Mouse (Mus musculus) limb, embryonic 11.5 days (tissue): Measurements from ENCODE around the gene Napb. TPM values are rescaled to one million over a fixed set of nuclear protein-coding genes. Genes with fewer than 3 reads are reported as not detected.

Experiments used
- ATAC-seq: fragments of 200-750 bp; cut with Nextera tagmentation; 2 replicates; pipeline ENCODE4 v1.8.0; 2017; ENCODE audit warnings: low read depth; ENCODE audit not compliant: insufficient number of reproducible peaks, low FRiP score, low TSS enrichment
- DNase-seq: peaks from one replicate; pipeline ENCODE4 v3.0.0-alpha.2; 2015; ENCODE audit warnings: low spot score
- H3K27ac ChIP-seq: fragments of 300-500 bp; sonication (generic); replicated peaks from 2 replicates; pipeline ENCODE4 v1.5.1; 2014; ENCODE audit warnings: low read depth, mild to moderate bottlenecking, low read length
- H3K27me3 ChIP-seq: fragments of 300-500 bp; sonication (generic); 2 replicates; pipeline ENCODE4 v1.6.1; 2014; ENCODE audit warnings: mild to moderate bottlenecking, low read length, mixed read lengths; ENCODE audit not compliant: control insufficient read depth, insufficient read depth
- H3K36me3 ChIP-seq: fragments of 300-500 bp; sonication (generic); 2 replicates; pipeline ENCODE4 v1.6.1; 2014; ENCODE audit warnings: mild to moderate bottlenecking, low read length, moderate library complexity, mixed read lengths; ENCODE audit not compliant: control insufficient read depth, insufficient read depth
- H3K4me1 ChIP-seq: fragments of 300-500 bp; sonication (generic); 2 replicates; pipeline ENCODE4 v1.6.1; 2014; ENCODE audit warnings: low read length, mixed read lengths; ENCODE audit not compliant: control insufficient read depth, insufficient read depth
- H3K4me2 ChIP-seq: fragments of 300-500 bp; sonication (generic); 2 replicates; pipeline ENCODE4 v1.6.1; 2014; ENCODE audit warnings: low read depth, mild to moderate bottlenecking, moderate library complexity; ENCODE audit not compliant: severe bottlenecking
- H3K4me3 ChIP-seq: fragments of 300-500 bp; sonication (generic); 2 replicates; pipeline ENCODE4 v1.5.1; 2014; ENCODE audit warnings: low read depth, low read length
- H3K9ac ChIP-seq: fragments of 300-500 bp; sonication (generic); 2 replicates; pipeline ENCODE4 v1.6.1; 2014; ENCODE audit warnings: mild to moderate bottlenecking, low read length
- H3K9me3 ChIP-seq: fragments of 300-500 bp; sonication (generic); 2 replicates; pipeline ENCODE4 v1.6.1; 2016; ENCODE audit warnings: low read length; ENCODE audit not compliant: control insufficient read depth
- WGBS: fragments of 180-500 bp; shearing (Covaris S2); extraction: QIAGEN DNeasy Blood & Tissue Kit; methylation state at CpG from one replicate; pipeline ENCODE4 v1.1.7; 2014; 5-methylcytosine and 5-hydroxymethylcytosine counted together
- polyA plus RNA-seq: library from polyadenylated mRNA; unstranded; fragments of >200 nt; fragmentation: Nextera tagmentation; extraction: Ambion mirVana; gene quantifications from 2 replicates; pipeline ENCODE4 v1.2.1, GENCODE M21; 2014

The Napb gene
- polyA plus RNA-seq, 1 experiment from 2014 or later, result 3.1 TPM

DNA sequence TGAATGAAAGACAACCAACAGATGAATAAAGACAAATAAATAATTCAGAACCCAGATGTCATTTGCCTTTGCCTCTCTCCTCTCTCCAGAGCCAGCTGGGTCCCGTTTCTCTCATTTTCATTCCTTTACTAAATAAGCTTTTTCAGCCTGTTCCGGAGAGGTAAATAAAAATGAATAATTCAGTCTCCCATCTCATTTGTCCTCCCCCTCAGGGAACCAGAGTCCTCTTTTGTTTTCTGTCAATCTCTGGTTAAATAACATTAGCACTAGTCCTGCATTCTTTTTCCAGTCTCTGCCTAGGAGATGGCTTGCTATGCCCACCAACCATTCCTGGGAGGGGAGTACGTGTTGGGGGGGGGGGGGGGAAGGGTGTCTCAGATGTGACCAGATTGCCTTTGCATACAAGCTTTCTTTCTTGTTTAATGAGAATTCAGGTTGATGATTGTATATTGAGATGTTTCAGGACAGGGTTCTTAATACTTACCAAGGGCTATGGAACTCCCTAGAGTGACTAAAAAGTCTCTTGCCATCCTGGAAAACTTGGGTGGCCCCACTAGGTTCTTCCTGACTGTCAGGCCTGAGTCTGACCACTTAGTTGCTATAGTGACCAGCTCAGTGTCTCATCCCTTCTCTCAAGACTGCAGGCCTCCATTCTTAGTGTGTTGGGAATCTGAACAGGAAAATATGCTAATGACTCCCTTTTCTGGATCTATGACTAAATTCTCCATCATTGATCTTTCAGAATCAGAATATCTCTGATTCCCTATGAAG lies 81.5 kb downstream of the Napb start:
- WGBS, result 51% methylated on average over 3 of the region's 3 CpGs
- Histone ChIP-seq H3K27ac (no peak overlapping the region), H3K27me3 (no peaks in the 10 kb centered on the region), H3K9ac (no peak overlapping the region), H3K9me3 (no peaks in the 10 kb centered on the region), H3K4me3 (no peak overlapping the region), H3K4me2 (no peak overlapping the region), H3K36me3 (no peaks in the 10 kb centered on the region), H3K4me1 (no peaks in the 10 kb centered on the region)
- DNase-seq (no peak), ATAC-seq (no peak; the same call in 1 of the 2 replicates)

DNA sequence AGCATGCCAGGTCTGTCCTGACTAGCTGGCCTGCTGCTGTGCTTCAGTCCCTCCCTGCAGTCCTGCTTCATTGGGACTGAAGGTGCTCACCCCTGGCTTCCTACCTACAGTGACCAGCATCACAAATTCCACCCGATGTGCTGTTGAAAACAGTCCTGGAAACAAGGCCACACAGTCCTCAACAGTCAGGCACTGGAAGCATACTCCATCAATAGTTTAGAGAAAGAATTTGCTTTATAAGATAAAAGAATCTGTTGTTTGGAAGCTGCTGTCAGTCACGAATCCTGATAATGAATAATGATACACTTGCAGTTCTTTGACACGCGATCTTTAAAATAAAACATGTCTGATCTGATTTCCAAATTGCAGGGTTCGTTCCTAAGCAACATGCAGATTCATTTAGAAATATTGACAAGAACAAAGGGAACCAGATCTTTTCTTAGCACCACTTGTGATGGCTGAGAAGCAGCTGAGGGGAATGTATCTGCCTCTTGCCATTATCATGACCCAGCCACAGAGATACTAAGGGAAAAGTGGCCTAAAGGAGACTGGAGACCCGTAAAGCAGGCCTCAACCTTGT lies 87.8 kb downstream of the Napb start:
- ATAC-seq, result no peak
- WGBS, result 88% methylated on average over 6 of the region's 6 CpGs
- H3K27me3 ChIP-seq, result no peaks in the 10 kb centered on the region
- DNase-seq, result no peak
- H3K9me3 ChIP-seq, result no peaks in the 10 kb centered on the region
- H3K36me3 ChIP-seq, result no peaks in the 10 kb centered on the region
- H3K4me3 ChIP-seq, result no peak overlapping the region
- no peaks in the 10 kb centered on the region for H3K4me1 ChIP-seq
- H3K9ac ChIP-seq, result no peak overlapping the region
- H3K27ac ChIP-seq, result no peak overlapping the region
- H3K4me2 ChIP-seq, result no peak overlapping the region

Other genes with a start within 250 kb of the Napb start
- 129 and 133 TPM in 2 replicates for gene Nxt1, start 59.9 kb downstream of the Napb start, polyA plus RNA-seq
- gene Gzf1, start 51.4 kb downstream of the Napb start, polyA plus RNA-seq, result 26.1 and 28.4 TPM in 2 replicates
- 0.25 TPM in 1 of 2 replicates, not detected in the other for gene Cstl1, start 17.9 kb upstream of the Napb start, polyA plus RNA-seq
- gene Cst11, start 39.0 kb upstream of the Napb start, polyA plus RNA-seq, result not detected in 2 replicates
- not detected in 2 replicates for gene 8030411F24Rik, start 49.5 kb upstream of the Napb start, polyA plus RNA-seq
- not detected in 2 replicates for gene Cst12, start 56.9 kb upstream of the Napb start, polyA plus RNA-seq
- not detected in 2 replicates for gene Cst8, start 66.3 kb upstream of the Napb start, polyA plus RNA-seq
- gene Cst13, start 87.6 kb upstream of the Napb start, polyA plus RNA-seq, result not detected in 2 replicates
- gene Cst9, start 102.7 kb upstream of the Napb start, polyA plus RNA-seq, result not detected in 2 replicates
- not detected in 2 replicates for gene 9230104L09Rik, start 132.6 kb upstream of the Napb start, polyA plus RNA-seq
- 246 and 272 TPM in 2 replicates for gene Cst3, start 143.2 kb upstream of the Napb start, polyA plus RNA-seq